Mouse (Mus musculus): ENCODE measurements around the gene Nme4. TPM values are rescaled to one million over a fixed set of nuclear protein-coding genes. Genes with fewer than 3 reads are reported as not detected.

Gene Nme4
- total and polyA plus RNA-seq, 3 experiments = 0.46 to 0.56 (median 0.47) TPM

DNA sequence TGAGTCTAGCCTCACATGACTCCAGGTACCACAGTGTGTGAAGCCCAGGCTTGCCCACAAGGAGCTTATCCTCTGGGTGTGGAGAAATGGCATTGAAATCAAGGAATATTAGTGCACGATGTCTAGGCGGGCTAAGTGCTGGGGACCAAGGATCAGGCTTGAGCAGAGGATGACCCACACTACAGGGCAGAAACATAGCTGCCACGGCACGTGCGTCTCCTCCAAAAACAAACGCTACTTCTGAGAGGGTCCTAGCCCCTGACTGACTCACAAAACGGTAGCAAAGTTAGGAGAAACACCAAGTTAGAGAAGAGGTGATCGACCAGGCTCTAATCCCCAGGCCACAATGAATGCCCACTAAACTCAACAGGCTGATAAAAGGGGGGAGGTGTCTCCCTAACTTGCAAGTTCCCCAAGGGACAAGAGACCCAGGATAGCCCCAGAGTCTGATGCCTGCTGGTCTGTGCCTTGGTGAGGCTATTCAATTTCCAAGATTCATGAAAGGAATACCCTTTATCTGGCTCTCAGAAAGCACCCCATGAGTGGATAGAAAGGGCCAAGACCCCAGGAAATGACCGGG, 781 bp downstream of the Nme4 start (continued):
- TF ChIP-seq ELF1 (IDR thresholded peaks at IDR 0.05; ENCODE audit: low read depth, low read length) (no peak), BHLHE40 (IDR thresholded peaks at IDR 0.05; ENCODE audit: low read depth, low read length) (no peak)

DNA sequence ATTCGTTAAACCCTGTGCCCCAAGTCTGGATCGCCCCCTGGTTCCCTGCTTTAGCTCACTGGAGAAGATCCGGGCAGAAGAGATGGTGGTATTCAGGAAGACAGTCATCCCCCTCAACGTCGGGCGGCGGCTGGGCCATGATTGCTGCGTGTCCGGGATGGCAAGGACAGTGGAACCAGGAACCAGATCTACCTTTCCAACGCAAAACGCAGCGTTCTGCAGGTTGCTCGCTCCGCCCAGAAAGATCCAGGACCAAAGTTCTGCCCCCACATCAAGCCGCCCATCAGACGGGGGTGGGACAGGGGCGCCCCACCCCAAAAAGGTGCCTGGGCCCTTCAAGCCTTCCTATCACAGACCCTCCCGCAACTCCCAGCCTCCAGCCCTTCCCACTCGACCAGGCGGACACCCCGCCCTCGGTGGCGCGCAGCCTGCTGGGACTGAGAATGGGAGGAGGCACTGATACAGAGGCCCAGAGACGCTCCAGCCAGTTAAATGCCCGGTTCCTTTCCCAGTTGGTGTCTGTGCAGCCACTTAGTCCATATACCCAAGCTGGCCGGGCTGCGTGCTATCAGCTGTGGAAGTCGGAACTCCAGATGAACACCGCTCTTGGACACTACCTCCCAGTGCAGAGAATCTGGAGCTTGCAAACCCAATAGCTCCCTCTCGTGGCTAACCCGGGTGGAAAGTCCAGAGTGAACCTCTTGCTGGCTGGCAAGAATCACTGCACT, 5.3 kb downstream of the Nme4 start, which contains the start of gene Decr2:
Gene Decr2, minus strand, starts transcription at position 433 of the 728 bp plus-strand sequence.
- H3K9ac ChIP-seq (ENCODE audit: insufficient read depth, low read depth) = peak within 1 kb of the TSS; percentile 79
- 0 out of 2 replicates have a peak within 1 kb of the TSS, but pooled peaks have one; percentile 16 for H3K27ac ChIP-seq (ENCODE audit: insufficient read depth, low read depth)
- peak within 1 kb of the TSS; percentile 63 to 85 (median 73) for H3K4me3 ChIP-seq (replicated peaks in 1 of 3; ENCODE audit: low read depth in 2 of 3, low read length in 2 of 3, poor library complexity in 1 of 3)
- H3K4me1 ChIP-seq (ENCODE audit: control insufficient read depth in 1 of 2, insufficient read depth in 2 of 2) = peaks cover 0 to 7% of the 10 kb centered on the region in 2 experiments; a peak in 1 of 4 replicates
- in situ Hi-C loops (cut with MboI; ENCODE audit: low pct_ligation_motif_present, low pct_unique_long_range_greater_than_20kb, low sequenced_read_pairs) = loop anchor here (5.0 kb wide), 2 partner anchors 78 to 208 kb away; partner anchors contain the start of gene Wfikkn1
- TF ChIP-seq NRF1 (IDR thresholded peaks at IDR 0.05; ENCODE audit: low read depth, low read length) = no peak
- TF ChIP-seq MYC (IDR thresholded peaks at IDR 0.05; ENCODE audit: low read depth, low read length) = no peak
- peak; percentile 79; the same call in 1 of the 2 replicates for TF ChIP-seq SIN3A (IDR thresholded peaks at IDR 0.05; ENCODE audit: low read length)
- TF ChIP-seq CHD2 (IDR thresholded peaks at IDR 0.05; ENCODE audit: low read length) = no peak
- no peak for TF ChIP-seq UBTF (IDR thresholded peaks at IDR 0.05; ENCODE audit: low read depth, low read length)
- no peak for TF ChIP-seq USF2 (conservative IDR thresholded peaks at IDR 0.05; ENCODE audit: low read depth, low read length)
- TF ChIP-seq RAD21 (IDR thresholded peaks at IDR 0.05; ENCODE audit: low read depth, low read length) = peak; percentile 87
- peak; percentile 68 for TF ChIP-seq POLR2A (IDR thresholded peaks at IDR 0.05; ENCODE audit: low read depth, low read length)
- peak; percentile 60; the same call in 1 of the 2 replicates for TF ChIP-seq IRF4 (IDR thresholded peaks at IDR 0.05; ENCODE audit: low read depth, low read length)
- TF ChIP-seq MEF2A (IDR thresholded peaks at IDR 0.05; ENCODE audit: borderline replicate concordance, low read depth, low read length) = peak; percentile 21; the same call in 1 of the 2 replicates
- TF ChIP-seq MAZ (IDR thresholded peaks at IDR 0.05; ENCODE audit: low read depth, low read length) = no peak; the same call in 1 of the 2 replicates
- no peak for TF ChIP-seq PAX5 (IDR thresholded peaks at IDR 0.05; ENCODE audit: low read length)
- peak; percentile 88 for TF ChIP-seq SMC3 (IDR thresholded peaks at IDR 0.05; ENCODE audit: low read depth, low read length)
- TF ChIP-seq HCFC1 (IDR thresholded peaks at IDR 0.05; ENCODE audit: low read depth, low read length) = no peak
- no peak for TF ChIP-seq EP300 (IDR thresholded peaks at IDR 0.05; ENCODE audit: low read length)
- no peak for TF ChIP-seq ZMIZ1 (IDR thresholded peaks at IDR 0.05; ENCODE audit: low read depth, low read length)
- 0 out of 2 replicates have a peak, but pooled peaks have one; percentile 18 for TF ChIP-seq BHLHE40 (IDR thresholded peaks at IDR 0.05; ENCODE audit: low read depth, low read length)
- TF ChIP-seq MXI1 (IDR thresholded peaks at IDR 0.05; ENCODE audit: low read depth, low read length) = no peak
- TF ChIP-seq ZC3H11A (IDR thresholded peaks at IDR 0.05; ENCODE audit: low read depth, low read length) = 0 out of 2 replicates have a peak, but pooled peaks have one; percentile 14
- no peak for TF ChIP-seq ZKSCAN1 (IDR thresholded peaks at IDR 0.05; ENCODE audit: borderline replicate concordance, low read depth, low read length)
- no peak for TF ChIP-seq TBP (conservative IDR thresholded peaks at IDR 0.05; ENCODE audit: low read depth, low read length)
- no peak; the same call in 1 of the 2 replicates for TF ChIP-seq ETS1 (conservative IDR thresholded peaks at IDR 0.05; ENCODE audit: low read depth, low read length)
- no peak for TF ChIP-seq USF1 (IDR thresholded peaks at IDR 0.05; ENCODE audit: low read depth, low read length)
- peak; percentile 66 to 96 for TF ChIP-seq CTCF (conservative IDR thresholded peaks at IDR 0.05 in 1 of 2, IDR thresholded peaks at IDR 0.05 in 1 of 2; ENCODE audit: low read depth in 2 of 2, low read length in 2 of 2)
- no peak for TF ChIP-seq POLR2AphosphoS2 (IDR thresholded peaks at IDR 0.05; ENCODE audit: low read depth, low read length)
- dilution Hi-C loops (cut with MboI; ENCODE audit: extremely low pct_ligation_motif_present, extremely low pct_unique_long_range_greater_than_20kb, low sequenced_read_pairs) = no loop called here
- H3K79me2 ChIP-seq (replicated peaks; ENCODE audit: control insufficient read depth, extremely low read depth, insufficient read depth, poor library complexity, severe bottlenecking) = no peaks in the 10 kb centered on the region
- peaks cover 19% of the 10 kb centered on the region for H3K27me3 ChIP-seq (replicated peaks)
- H3K9me3 ChIP-seq (replicated peaks; ENCODE audit: low read length) = peaks cover 6% of the 10 kb centered on the region
- peak; percentile 91 for DNase-seq (ENCODE audit: extremely low read depth)
- H3K4me2 ChIP-seq (ENCODE audit: insufficient read depth, low read depth, poor library complexity, severe bottlenecking) = peak within 1 kb of the TSS; percentile 46
- peaks cover 0 to 11% of the 10 kb centered on the region in 2 experiments for H3K36me3 ChIP-seq (replicated peaks in 1 of 2; ENCODE audit: control insufficient read depth in 1 of 2, insufficient read depth in 1 of 2, low read length in 1 of 2)

Measured in CH12.LX (cell line).